19 mouse cellular contexts compared by ENCODE assay signal in the genomic region with DNA sequence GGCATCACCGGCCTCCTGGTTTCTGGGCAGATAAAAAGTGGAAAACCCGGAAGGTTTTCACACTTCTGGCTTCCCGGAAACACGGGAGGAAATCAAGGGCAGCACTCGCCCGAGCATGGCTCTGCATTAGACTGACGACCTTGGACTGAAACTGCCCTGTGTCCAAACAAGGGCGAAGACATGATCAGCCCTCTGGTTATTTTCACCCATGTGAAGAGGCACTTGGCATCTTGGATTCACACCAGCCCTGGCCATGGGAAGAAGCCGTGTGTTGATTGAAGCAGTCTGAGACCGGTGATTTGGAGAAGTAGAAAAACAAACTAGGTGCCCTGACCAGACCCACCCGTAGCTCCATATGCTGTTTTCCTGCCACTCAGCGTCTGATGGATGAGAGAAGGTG.
DNase-seq lines count a peak whose midpoint lies in the region; ATAC-seq and TF ChIP-seq lines count a peak whose summit lies in the region.
"Had no signal": no experiment of that assay in that cellular context is flagged by ENCODE, and none has a peak within 500 bp of the region (broad histone marks: within the 10 kb centered on the region; RNA-seq: fewer than 3 reads in every experiment).

No protein-coding gene starts in this region.

- H3K36me3 ChIP-seq in lung, embryonic 14.5 days (ENCODE audit: insufficient read depth), result no peaks in the 10 kb centered on the region
- no peaks in the 10 kb centered on the region for H3K36me3 ChIP-seq in heart, embryonic 10.5 days
- no peaks in the 10 kb centered on the region for H3K36me3 ChIP-seq in kidney, embryonic 16.5 days (ENCODE audit: insufficient read depth, low read length)
- H3K36me3 ChIP-seq in intestine, postnatal 0 days (ENCODE audit: control insufficient read depth, insufficient read depth), result no peaks in the 10 kb centered on the region
- no peaks in the 10 kb centered on the region for H3K36me3 ChIP-seq in midbrain, embryonic 10.5 days
- H3K36me3 ChIP-seq: forebrain, embryonic 12.5 days; G1E; hindbrain, embryonic 10.5 days had no signal

- H3K4me1 ChIP-seq in lung, embryonic 14.5 days (ENCODE audit: insufficient read depth), result no peaks in the 10 kb centered on the region
- peaks cover 15% of the 10 kb centered on the region; the same call in 1 of the 2 replicates for H3K4me1 ChIP-seq in heart, embryonic 10.5 days
- H3K4me1 ChIP-seq in kidney, embryonic 16.5 days (ENCODE audit: insufficient read depth, low read length), result no peaks in the 10 kb centered on the region
- no peaks in the 10 kb centered on the region for H3K4me1 ChIP-seq in intestine, postnatal 0 days (replicated peaks; ENCODE audit: control insufficient read depth, insufficient read depth, low read length)
- H3K4me1 ChIP-seq in midbrain, embryonic 10.5 days, result no peaks in the 10 kb centered on the region; the same call in 1 of the 2 replicates
- H3K4me1 ChIP-seq: forebrain, embryonic 12.5 days; hindbrain, embryonic 10.5 days had no signal

- no peaks in the 10 kb centered on the region for H3K27me3 ChIP-seq in lung, embryonic 14.5 days (ENCODE audit: insufficient read depth, low read length)
- H3K27me3 ChIP-seq in heart, embryonic 10.5 days (ENCODE audit: insufficient read depth, poor library complexity, severe bottlenecking), result no peaks in the 10 kb centered on the region
- H3K27me3 ChIP-seq in kidney, embryonic 16.5 days (ENCODE audit: insufficient read depth, low read length), result no peaks in the 10 kb centered on the region
- no peaks in the 10 kb centered on the region for H3K27me3 ChIP-seq in intestine, postnatal 0 days (replicated peaks; ENCODE audit: control insufficient read depth, insufficient read depth, low read length)
- no peaks in the 10 kb centered on the region for H3K27me3 ChIP-seq in midbrain, embryonic 10.5 days (ENCODE audit: low read depth, poor library complexity, severe bottlenecking)
- H3K27me3 ChIP-seq: forebrain, embryonic 12.5 days had no signal

- H3K27ac ChIP-seq in lung, embryonic 14.5 days (ENCODE audit: low read depth), result no peak overlapping the region
- H3K27ac ChIP-seq in heart, embryonic 10.5 days, result peak overlapping the region; percentile 69
- no peak overlapping the region for H3K27ac ChIP-seq in kidney, embryonic 16.5 days (ENCODE audit: low read length)
- H3K27ac ChIP-seq in intestine, postnatal 0 days (ENCODE audit: low read depth, low read length), result no peak overlapping the region
- H3K27ac ChIP-seq in midbrain, embryonic 10.5 days (replicated peaks), result no peak overlapping the region
- H3K27ac ChIP-seq: forebrain, embryonic 12.5 days; hindbrain, embryonic 10.5 days; layer of hippocampus, adult 2 months had no signal

- no peak overlapping the region for H3K4me3 ChIP-seq in lung, embryonic 14.5 days (ENCODE audit: low read depth, low read length)
- H3K4me3 ChIP-seq in heart, embryonic 10.5 days, result peak overlapping the region; percentile 32
- no peak overlapping the region for H3K4me3 ChIP-seq in kidney, embryonic 16.5 days (ENCODE audit: low read length)
- no peak overlapping the region for H3K4me3 ChIP-seq in intestine, postnatal 0 days (ENCODE audit: low read depth, low read length)
- no peak overlapping the region for H3K4me3 ChIP-seq in midbrain, embryonic 10.5 days
- H3K4me3 ChIP-seq: forebrain, embryonic 12.5 days; hindbrain, embryonic 10.5 days; layer of hippocampus, adult 2 months had no signal

- no peak for TF ChIP-seq CTCF in lung, embryonic 14.5 days (IDR thresholded peaks at IDR 0.05; ENCODE audit: low read depth)
- TF ChIP-seq CTCF in intestine, postnatal 0 days (IDR thresholded peaks at IDR 0.05; ENCODE audit: low read depth), result no peak

- intact Hi-C loops in heart, postnatal 10 days (cut with DNase I), result loop anchor here (5.0 to 10.0 kb wide), 2 partner anchors 103 to 221 kb away; no protein-coding TSS in a partner anchor

- no peak for ATAC-seq in lung, embryonic 14.5 days (ENCODE audit: insufficient read depth)
- no peak for ATAC-seq in kidney, embryonic 16.5 days (ENCODE audit: low FRiP score, low TSS enrichment)
- no peak for ATAC-seq in intestine, postnatal 0 days

- DNase-seq in lung, embryonic 14.5 days, result no peak
- no peak for DNase-seq in lung, postnatal 4 days
- no peak for DNase-seq in heart, embryonic 10.5 days (ENCODE audit: low spot score)
- peak; percentile 73 to 74 for DNase-seq in heart, postnatal 10 days
- no peak for DNase-seq in midbrain, embryonic 10.5 days (ENCODE audit: low spot score)
- DNase-seq in gastrocnemius, postnatal 10 days, result no peak
- DNase-seq: adrenal gland, adult 8-10 months; cerebellum, adult 8-10 months; liver; lung, adult 18-20 months; retina, postnatal 1 day; thymus, adult 2 months had no signal

- 26% methylated on average over 12 of the region's 12 CpGs for WGBS in lung, embryonic 14.5 days
- 32% methylated on average over 12 of the region's 12 CpGs for WGBS in heart, embryonic 10.5 days
- 44% methylated on average over 12 of the region's 12 CpGs for WGBS in kidney, embryonic 16.5 days
- 47% methylated on average over 12 of the region's 12 CpGs for whole genome bisulfite sequencing in intestine, postnatal 0 days
- WGBS in midbrain, embryonic 10.5 days, result 73% methylated on average over 12 of the region's 12 CpGs

- peak overlapping the region; percentile 32 for H3K4me2 ChIP-seq in lung, embryonic 14.5 days
- H3K4me2 ChIP-seq in kidney, embryonic 16.5 days (replicated peaks; ENCODE audit: low read depth, low read length), result peak overlapping the region; percentile 18; the same call in 1 of the 2 replicates
- H3K4me2 ChIP-seq in intestine, postnatal 0 days (replicated peaks; ENCODE audit: low read depth), result no peak overlapping the region
- H3K4me2 ChIP-seq: forebrain, embryonic 12.5 days; midbrain, embryonic 11.5 days had no signal

- H3K9ac ChIP-seq in lung, embryonic 14.5 days, result no peak overlapping the region
- no peak overlapping the region for H3K9ac ChIP-seq in kidney, embryonic 16.5 days (replicated peaks; ENCODE audit: low read length)
- no peak overlapping the region for H3K9ac ChIP-seq in intestine, postnatal 0 days (ENCODE audit: low read depth, low read length)
- H3K9ac ChIP-seq: forebrain, embryonic 12.5 days had no signal

- H3K9me3 ChIP-seq in lung, embryonic 14.5 days (ENCODE audit: low read depth, low read length), result no peaks in the 10 kb centered on the region
- no peaks in the 10 kb centered on the region for H3K9me3 ChIP-seq in heart, embryonic 10.5 days
- H3K9me3 ChIP-seq in kidney, embryonic 16.5 days (ENCODE audit: low read length), result no peaks in the 10 kb centered on the region
- H3K9me3 ChIP-seq in intestine, postnatal 0 days (ENCODE audit: control insufficient read depth), result no peaks in the 10 kb centered on the region
- no peaks in the 10 kb centered on the region for H3K9me3 ChIP-seq in midbrain, embryonic 10.5 days (replicated peaks)
- H3K9me3 ChIP-seq: forebrain, embryonic 12.5 days; hindbrain, embryonic 10.5 days had no signal

Comparison
In these comparisons a context has a peak if more than half of its experiments do, and no peak if none do; other contexts are left out.
1. DNase-seq: peak in heart, postnatal 10 days (2 of 2); none in lung, embryonic 14.5 days (single experiment), lung, postnatal 4 days (0 of 2), heart, embryonic 10.5 days (single experiment), midbrain, embryonic 10.5 days (single experiment) and gastrocnemius, postnatal 10 days (single experiment).